10 mouse cellular contexts compared by ENCODE assay signal in genomic region chr7:16945419-16945818, GRCm38 (mm10). TPM values are rescaled to one million over a fixed set of nuclear protein-coding genes. Genes with fewer than 3 reads are reported as not detected.
DNase-seq lines count a peak whose midpoint lies in the region; ATAC-seq and TF ChIP-seq lines count a peak whose summit lies in the region.
"Had no signal": no experiment of that assay in that cellular context is flagged by ENCODE, and none has a peak within 500 bp of the region (broad histone marks: within the 10 kb centered on the region; RNA-seq: fewer than 3 reads in every experiment).

No protein-coding gene starts in this region.

- H3K9me3 ChIP-seq in heart, postnatal 0 days (replicated peaks; ENCODE audit: control insufficient read depth, low read length) = no peaks in the 10 kb centered on the region
- no peaks in the 10 kb centered on the region for H3K9me3 ChIP-seq in midbrain, embryonic 16.5 days (replicated peaks; ENCODE audit: control insufficient read depth, low read length, poor library complexity, severe bottlenecking)

- H3K27me3 ChIP-seq in heart, postnatal 0 days (ENCODE audit: control insufficient read depth, insufficient read depth, low read length) = peaks cover 23% of the 10 kb centered on the region
- no peaks in the 10 kb centered on the region for H3K27me3 ChIP-seq in midbrain, embryonic 16.5 days (ENCODE audit: control insufficient read depth, insufficient read depth, low read depth, low read length)
- H3K27me3 ChIP-seq: Patski had no signal

- peaks cover 22% of the 10 kb centered on the region for H3K4me1 ChIP-seq in heart, postnatal 0 days (ENCODE audit: control insufficient read depth, insufficient read depth)
- H3K4me1 ChIP-seq in midbrain, embryonic 16.5 days (ENCODE audit: control insufficient read depth, insufficient read depth, low read length) = peaks cover 57% of the 10 kb centered on the region
- peaks cover 8% of the 10 kb centered on the region for H3K4me1 ChIP-seq in lung, adult 2 months (ENCODE audit: control insufficient read depth, insufficient read depth, low read length)

- no peak for TF ChIP-seq EP300 in heart, postnatal 0 days (IDR thresholded peaks at IDR 0.05; ENCODE audit: low read depth)

- H3K36me3 ChIP-seq in heart, postnatal 0 days (replicated peaks; ENCODE audit: control insufficient read depth, insufficient read depth, low read length) = no peaks in the 10 kb centered on the region
- no peaks in the 10 kb centered on the region for H3K36me3 ChIP-seq in midbrain, embryonic 16.5 days (ENCODE audit: control insufficient read depth, insufficient read depth, low read length)

- TF ChIP-seq POLR2A in lung, adult 2 months (IDR thresholded peaks at IDR 0.05; ENCODE audit: borderline replicate concordance, extremely low read depth, low read depth, low read length) = no peak

- TF ChIP-seq CTCF in heart, postnatal 0 days (IDR thresholded peaks at IDR 0.05; ENCODE audit: low read depth) = no peak
- no peak for TF ChIP-seq CTCF in lung, adult 2 months (IDR thresholded peaks at IDR 0.05; ENCODE audit: insufficient read depth, low read length)

- ATAC-seq in heart, postnatal 0 days (ENCODE audit: insufficient read depth, low read depth) = no peak
- no peak for ATAC-seq in midbrain, embryonic 16.5 days

- peak overlapping the region; percentile 57; the same call in 1 of the 2 replicates for H3K4me3 ChIP-seq in heart, postnatal 0 days (ENCODE audit: low read depth, low read length)
- peak overlapping the region; percentile 78 for H3K4me3 ChIP-seq in midbrain, embryonic 16.5 days (ENCODE audit: low read depth, low read length)
- no peak overlapping the region for H3K4me3 ChIP-seq in lung, adult 2 months (replicated peaks; ENCODE audit: extremely low read depth, low read depth, low read length)

- no peak overlapping the region for H3K27ac ChIP-seq in heart, postnatal 0 days (ENCODE audit: low read depth)
- H3K27ac ChIP-seq in midbrain, embryonic 16.5 days (ENCODE audit: low read length) = peak overlapping the region; percentile 98

- H3K9ac ChIP-seq in heart, postnatal 0 days (replicated peaks; ENCODE audit: low read depth, low read length) = no peak overlapping the region
- H3K9ac ChIP-seq in midbrain, embryonic 16.5 days (ENCODE audit: low read depth, low read length) = peak overlapping the region; percentile 96

- H3K4me2 ChIP-seq in heart, postnatal 0 days (ENCODE audit: low read depth, low read length) = peak overlapping the region; percentile 95
- H3K4me2 ChIP-seq in midbrain, embryonic 16.5 days (ENCODE audit: low read length) = peak overlapping the region; percentile 78

- peak; percentile 13 to 34 for DNase-seq in kidney, postnatal 4 days
- DNase-seq in kidney, postnatal 25 days = no peak
- DNase-seq in cerebellum, postnatal 14 days = peak; percentile 70 to 79
- no peak for DNase-seq in heart, postnatal 0 days (ENCODE audit: low spot score)
- no peak for DNase-seq in urinary bladder, postnatal 36 days (ENCODE audit: low spot score in 2 of 2)
- DNase-seq in gastrocnemius, adult 18-20 months (ENCODE audit: low spot score) = no peak
- DNase-seq in lung, adult 2 months = no peak

- 24% methylated on average over 17 of the region's 17 CpGs for WGBS in heart, postnatal 0 days
- 9% methylated on average over 17 of the region's 17 CpGs for WGBS in midbrain, embryonic 16.5 days
- WGBS in lung, adult 2 months = 26% methylated on average over 17 of the region's 17 CpGs

RNA-seq across cellular contexts. Expression of gene Pnmal2, which starts 0.9 kb away (rescaled TPM):
- 2.9 and 4.0 TPM in 2 replicates for total RNA-seq in heart, postnatal 0 days (2014; rRNA removed; ENCODE audit: low replicate concordance)
- 3.0 and 3.4 TPM in 2 replicates for polyA plus RNA-seq in heart, postnatal 0 days (2015; fragmentation: Nextera tagmentation; extraction: Ambion mirVana)
- 186 and 206 TPM in 2 replicates for polyA plus RNA-seq in midbrain, embryonic 16.5 days (2015; fragmentation: Nextera tagmentation; extraction: Ambion mirVana)
- under 1 TPM; 0.50 to 0.64 TPM for total RNA-seq in gastrocnemius, adult 18-20 months (2021)
- polyA plus RNA-seq in lung, adult 2 months (2012; rRNA removed) = 2.0 and 3.2 TPM in 2 replicates

RNA-seq across cellular contexts. Expression of gene Pnmal1, which starts 14.1 kb away (rescaled TPM):
- total RNA-seq in heart, postnatal 0 days (2014; rRNA removed; ENCODE audit: low replicate concordance) = 0.08 TPM in 1 of 2 replicates, not detected in the other
- polyA plus RNA-seq in heart, postnatal 0 days (2015; fragmentation: Nextera tagmentation; extraction: Ambion mirVana) = 0.04 TPM in 2 replicates
- 83.1 and 89.5 TPM in 2 replicates for polyA plus RNA-seq in midbrain, embryonic 16.5 days (2015; fragmentation: Nextera tagmentation; extraction: Ambion mirVana)
- not detected for total RNA-seq in gastrocnemius, adult 18-20 months (2021)
- not detected in 2 replicates for polyA plus RNA-seq in lung, adult 2 months (2012; rRNA removed)
- total RNA-seq: heart, adult 18-20 months had no signal
- polyA plus RNA-seq: Patski had no signal

RNA-seq across cellular contexts. Expression of gene Calm3, which starts 21.5 kb away (rescaled TPM):
- 342 and 417 TPM in 2 replicates for total RNA-seq in heart, postnatal 0 days (2014; rRNA removed; ENCODE audit: low replicate concordance)
- polyA plus RNA-seq in heart, postnatal 0 days (2015; fragmentation: Nextera tagmentation; extraction: Ambion mirVana) = 101 and 107 TPM in 2 replicates
- 405 and 443 TPM in 2 replicates for polyA plus RNA-seq in midbrain, embryonic 16.5 days (2015; fragmentation: Nextera tagmentation; extraction: Ambion mirVana)
- 100 to 1,000 TPM; 334 to 349 TPM for total RNA-seq in gastrocnemius, adult 18-20 months (2021)
- polyA plus RNA-seq in lung, adult 2 months (2012; rRNA removed) = 279 and 310 TPM in 2 replicates

RNA-seq across cellular contexts. Expression of gene Gm42372, which starts 37.5 kb away (rescaled TPM):
- total RNA-seq in heart, postnatal 0 days (2014; rRNA removed; ENCODE audit: low replicate concordance) = not detected in 2 replicates
- polyA plus RNA-seq in heart, postnatal 0 days (2015; fragmentation: Nextera tagmentation; extraction: Ambion mirVana) = not detected in 2 replicates
- 7.2 and 7.3 TPM in 2 replicates for polyA plus RNA-seq in midbrain, embryonic 16.5 days (2015; fragmentation: Nextera tagmentation; extraction: Ambion mirVana)
- not detected for total RNA-seq in gastrocnemius, adult 18-20 months (2021)
- polyA plus RNA-seq in lung, adult 2 months (2012; rRNA removed) = 0.03 and 0.04 TPM in 2 replicates

RNA-seq across cellular contexts. Expression of gene Ptgir, which starts 39.1 kb away (rescaled TPM):
- total RNA-seq in heart, postnatal 0 days (2014; rRNA removed; ENCODE audit: low replicate concordance) = 0.58 and 2.3 TPM in 2 replicates
- 1.1 and 1.2 TPM in 2 replicates for polyA plus RNA-seq in heart, postnatal 0 days (2015; fragmentation: Nextera tagmentation; extraction: Ambion mirVana)
- 0.22 and 0.23 TPM in 2 replicates for polyA plus RNA-seq in midbrain, embryonic 16.5 days (2015; fragmentation: Nextera tagmentation; extraction: Ambion mirVana)
- total RNA-seq in gastrocnemius, adult 18-20 months (2021) = 1 to 10 TPM in 1 of 2 experiments, under 1 TPM in 1; 0.39 to 2.2 TPM
- 9.8 and 10.4 TPM in 2 replicates for polyA plus RNA-seq in lung, adult 2 months (2012; rRNA removed)
- polyA plus RNA-seq: Patski had no signal

Comparison
In these comparisons a context has a peak if more than half of its experiments do, and no peak if none do; other contexts are left out.
1. DNase-seq: peak in kidney, postnatal 4 days (2 of 2) and cerebellum, postnatal 14 days (2 of 2); none in kidney, postnatal 25 days (0 of 2), heart, postnatal 0 days (single experiment), urinary bladder, postnatal 36 days (0 of 2), gastrocnemius, adult 18-20 months (single experiment) and lung, adult 2 months (single experiment).
2. RNA of gene Pnmal2, which starts 0.9 kb away (polyA plus RNA-seq): 186 to 206 TPM in midbrain, embryonic 16.5 days; 3.0 to 3.4 TPM in heart, postnatal 0 days and 2.0 to 3.2 TPM in lung, adult 2 months; every median in the first group is over 10 times any median in the second.
3. RNA of gene Pnmal1, which starts 14.1 kb away (polyA plus RNA-seq): 83.1 to 89.5 TPM in midbrain, embryonic 16.5 days; 0.04 TPM in heart, postnatal 0 days and not detected in lung, adult 2 months; every median in the first group is over 10 times any median in the second.